Mouse (Mus musculus): ENCODE measurements at regions not wholly inside any gene's neighbourhood (a gene's known extent, or its start where the extent isn't known, plus 50 kb on each side); places are given as distances from the start of the nearest gene placed in this dataset.

GRCm38 (mm10) chr7:52399513-52399912 lies 384.0 kb upstream of the 1700015G11Rik start:
- no peak for DNase-seq

DNA sequence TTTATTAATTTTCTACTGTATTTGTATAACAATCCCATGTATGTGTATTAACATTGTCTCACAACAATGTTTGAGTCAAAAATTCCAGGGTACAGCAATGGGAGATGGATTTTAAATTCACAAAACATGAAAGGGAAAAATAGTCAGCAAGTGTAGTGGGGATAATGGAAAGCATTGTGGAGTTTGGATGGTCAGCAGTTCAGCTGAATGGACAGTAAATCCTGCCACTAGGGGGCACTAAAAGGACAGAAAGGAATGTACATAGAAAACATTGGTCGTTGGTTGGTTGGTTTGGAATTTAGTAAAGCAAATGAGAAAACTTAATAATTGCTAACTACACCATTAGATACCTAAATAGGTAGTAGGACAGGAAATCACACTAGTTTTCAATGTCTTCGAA lies 376.3 kb upstream of the 1700015G11Rik start:
- peak; percentile 61 for DNase-seq

All from kidney, postnatal 10 days (tissue).